Comparison of ENCODE assay signal across 21 mouse cellular contexts in genomic region chr13:84153743-84154142, GRCm38 (mm10).
DNase-seq lines count a peak whose midpoint lies in the region; ATAC-seq and TF ChIP-seq lines count a peak whose summit lies in the region.
"Had no signal": no experiment of that assay in that cellular context is flagged by ENCODE, and none has a peak within 500 bp of the region (broad histone marks: within the 10 kb centered on the region; RNA-seq: fewer than 3 reads in every experiment).

No protein-coding gene starts in this region.

- no peak for TF ChIP-seq CTCF in MEL (IDR thresholded peaks at IDR 0.05 in 2 of 3, conservative IDR thresholded peaks at IDR 0.05 in 1 of 3; ENCODE audit: control insufficient read depth in 1 of 3, insufficient read depth in 1 of 3, low read depth in 2 of 3, low read length in 3 of 3, poor library complexity in 1 of 3, severe bottlenecking in 1 of 3)

- no peaks in the 10 kb centered on the region for H3K27me3 ChIP-seq in midbrain, embryonic 10.5 days (ENCODE audit: low read depth, poor library complexity, severe bottlenecking)
- no peaks in the 10 kb centered on the region for H3K27me3 ChIP-seq in midbrain, embryonic 11.5 days (ENCODE audit: control insufficient read depth, insufficient read depth, low read length)
- H3K27me3 ChIP-seq in MEL (ENCODE audit: control insufficient read depth in 1 of 2, insufficient read depth in 2 of 2, low read length in 2 of 2): no peaks in the 10 kb centered on the region
- H3K27me3 ChIP-seq: embryonic facial prominence, embryonic 13.5 days; embryonic facial prominence, embryonic 15.5 days had no signal

- H3K4me3 ChIP-seq in midbrain, embryonic 10.5 days: no peak overlapping the region
- H3K4me3 ChIP-seq in midbrain, embryonic 11.5 days (ENCODE audit: low read depth, low read length): no peak overlapping the region
- no peak overlapping the region for H3K4me3 ChIP-seq in MEL (ENCODE audit: control insufficient read depth in 1 of 2, insufficient read depth in 1 of 2, low read depth in 2 of 2, low read length in 2 of 2)
- H3K4me3 ChIP-seq: embryonic facial prominence, embryonic 13.5 days; embryonic facial prominence, embryonic 15.5 days; erythroblast, embryonic 14.5 days had no signal

- H3K36me3 ChIP-seq in midbrain, embryonic 10.5 days: no peaks in the 10 kb centered on the region
- no peaks in the 10 kb centered on the region for H3K36me3 ChIP-seq in midbrain, embryonic 11.5 days (ENCODE audit: control insufficient read depth, insufficient read depth, low read length)
- peaks cover 0 to 11% of the 10 kb centered on the region in 2 experiments; a peak in 2 of 4 replicates for H3K36me3 ChIP-seq in MEL (ENCODE audit: control insufficient read depth in 1 of 2, insufficient read depth in 2 of 2, low read length in 2 of 2)
- H3K36me3 ChIP-seq: embryonic facial prominence, embryonic 13.5 days; embryonic facial prominence, embryonic 15.5 days had no signal

- no peak overlapping the region for H3K4me2 ChIP-seq in midbrain, embryonic 11.5 days
- H3K4me2 ChIP-seq: embryonic facial prominence, embryonic 13.5 days; embryonic facial prominence, embryonic 15.5 days had no signal

- no peak for ATAC-seq in midbrain, embryonic 11.5 days (ENCODE audit: low FRiP score)
- ATAC-seq: activated CD4-positive, CD25-positive, alpha-beta regulatory T cell, adult 4 months; forebrain, embryonic 14.5 days; forebrain, embryonic 16.5 days had no signal

- peak; percentile 19 to 63; a peak in 2 of 4 replicates for TF ChIP-seq EP300 in MEL (IDR thresholded peaks at IDR 0.05; ENCODE audit: low read depth in 1 of 2, low read length in 2 of 2)

- no peak overlapping the region for H3K9ac ChIP-seq in midbrain, embryonic 11.5 days (ENCODE audit: low read length)
- H3K9ac ChIP-seq in MEL (ENCODE audit: control insufficient read depth, low read depth, low read length, poor library complexity, severe bottlenecking): no peak overlapping the region
- H3K9ac ChIP-seq: embryonic facial prominence, embryonic 13.5 days; embryonic facial prominence, embryonic 15.5 days had no signal

- no peak for DNase-seq in midbrain, embryonic 10.5 days (ENCODE audit: low spot score)
- no peak for DNase-seq in midbrain, embryonic 11.5 days (ENCODE audit: low spot score, missing footprints)
- DNase-seq in MEL (ENCODE audit: low read depth, low spot score) (peak; percentile 66), MEL-GATA-1-ER (ENCODE audit: extremely low read depth, low read depth) (peak; percentile 53)
- no peak for DNase-seq in frontal cortex, postnatal 10 days (ENCODE audit: low spot score in 2 of 2)
- no peak for DNase-seq in cerebellum, adult 11-12 months
- DNase-seq: adrenal gland, adult 8-10 months; adrenal gland, postnatal 14 days; adrenal gland, postnatal 36 days; cerebellum, adult 18-20 months; cerebellum, adult 8-10 months; cerebellum, adult 9-11 months; cerebellum, postnatal 14 days; cerebellum, postnatal 36 days; embryo, embryonic 11 days had no signal

- no peaks in the 10 kb centered on the region for H3K9me3 ChIP-seq in midbrain, embryonic 10.5 days (replicated peaks)
- H3K9me3 ChIP-seq in midbrain, embryonic 11.5 days (ENCODE audit: control insufficient read depth, low read length): no peaks in the 10 kb centered on the region
- no peaks in the 10 kb centered on the region for H3K9me3 ChIP-seq in MEL (replicated peaks; ENCODE audit: insufficient read depth, low read length)
- H3K9me3 ChIP-seq: embryonic facial prominence, embryonic 13.5 days; embryonic facial prominence, embryonic 15.5 days had no signal

- no peak for TF ChIP-seq POLR2A in MEL (IDR thresholded peaks at IDR 0.05; ENCODE audit: control insufficient read depth in 1 of 2, insufficient read depth in 1 of 2, low read depth in 1 of 2, low read length in 2 of 2, poor library complexity in 1 of 2)

- TF ChIP-seq RAD21 in MEL (IDR thresholded peaks at IDR 0.05; ENCODE audit: low read depth, low read length): no peak

- WGBS in midbrain, embryonic 10.5 days: 89% methylated on average over 4 of the region's 4 CpGs
- WGBS in midbrain, embryonic 11.5 days: 86% methylated on average over 4 of the region's 4 CpGs

- 0 out of 2 replicates have a peak overlapping the region, but pooled peaks have one; percentile 33 for H3K27ac ChIP-seq in midbrain, embryonic 10.5 days (replicated peaks)
- no peak overlapping the region for H3K27ac ChIP-seq in midbrain, embryonic 11.5 days (ENCODE audit: low read depth, low read length)
- H3K27ac ChIP-seq in MEL (ENCODE audit: control insufficient read depth, low read depth, low read length): peak overlapping the region; percentile 36; the same call in 1 of the 2 replicates
- H3K27ac ChIP-seq: embryonic facial prominence, embryonic 13.5 days; embryonic facial prominence, embryonic 15.5 days had no signal

- no peaks in the 10 kb centered on the region for H3K4me1 ChIP-seq in midbrain, embryonic 10.5 days
- H3K4me1 ChIP-seq in midbrain, embryonic 11.5 days (ENCODE audit: control insufficient read depth, insufficient read depth, low read length): no peaks in the 10 kb centered on the region
- H3K4me1 ChIP-seq in MEL (ENCODE audit: control insufficient read depth in 1 of 2, insufficient read depth in 2 of 2, low read length in 2 of 2): peaks cover 11 to 15% of the 10 kb centered on the region in 2 experiments
- H3K4me1 ChIP-seq: embryonic facial prominence, embryonic 13.5 days; embryonic facial prominence, embryonic 15.5 days had no signal

- no peaks in the 10 kb centered on the region for H3K79me2 ChIP-seq in MEL (ENCODE audit: control insufficient read depth, insufficient read depth, low read length, poor library complexity)

TF ChIP-seq in MEL, 35 proteins besides CTCF, POLR2A, EP300 and RAD21:
- TF ChIP-seq BHLHE40 (IDR thresholded peaks at IDR 0.05; ENCODE audit: borderline replicate concordance, low read depth, low read length) (no peak), CHD2 (IDR thresholded peaks at IDR 0.05; ENCODE audit: low read length) (no peak), NRF1 (IDR thresholded peaks at IDR 0.05; ENCODE audit: insufficient read depth, low read depth, low read length, poor library complexity, severe bottlenecking) (no peak), GABPA (IDR thresholded peaks at IDR 0.05; ENCODE audit: low read depth, low read length) (no peak), GATA1 (IDR thresholded peaks at IDR 0.05; ENCODE audit: low read depth, low read length) (peak; percentile 61), MAZ (IDR thresholded peaks at IDR 0.05; ENCODE audit: low read depth, low read length) (0 out of 2 replicates have a peak, but pooled peaks have one; percentile 40), MAX (IDR thresholded peaks at IDR 0.05; ENCODE audit: low read length) (no peak), USF1 (IDR thresholded peaks at IDR 0.05; ENCODE audit: low read depth, low read length) (no peak), ZMIZ1 (IDR thresholded peaks at IDR 0.05; ENCODE audit: low read depth, low read length) (no peak), TCF12 (IDR thresholded peaks at IDR 0.05; ENCODE audit: low read depth, low read length) (no peak), CHD1 (IDR thresholded peaks at IDR 0.05; ENCODE audit: low read depth, low read length) (no peak)

Comparison
In these comparisons a context has a peak if more than half of its experiments do, and no peak if none do; other contexts are left out.
1. DNase-seq: peak in MEL (single experiment) and MEL-GATA-1-ER (single experiment); none in midbrain, embryonic 10.5 days (single experiment), midbrain, embryonic 11.5 days (single experiment), frontal cortex, postnatal 10 days (0 of 2) and cerebellum, adult 11-12 months (single experiment).